In the genomic region with DNA sequence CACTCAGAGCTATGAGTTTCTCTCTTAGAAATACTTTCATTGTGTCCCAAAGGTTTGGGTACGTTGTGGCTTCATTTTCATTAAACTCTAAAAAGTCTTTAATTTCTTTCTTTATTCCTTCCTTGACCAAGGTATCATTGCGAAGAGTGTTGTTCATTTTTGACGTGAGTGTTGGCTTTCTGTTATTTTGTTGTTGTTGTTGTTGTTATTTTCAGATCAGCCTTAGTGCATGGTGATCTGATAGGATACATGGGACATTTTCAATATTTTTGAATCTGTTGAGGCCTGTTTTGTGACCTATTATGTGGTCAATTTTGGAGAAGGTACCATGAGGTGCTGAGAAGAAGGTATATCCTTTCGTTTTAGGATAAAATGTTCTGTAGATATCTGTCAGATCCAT, we compare ENCODE assay signal across 14 mouse cellular contexts. TPM values are rescaled to one million over a fixed set of nuclear protein-coding genes. Genes with fewer than 3 reads are reported as not detected.
"Had no signal": no experiment of that assay in that cellular context is flagged by ENCODE, and none has a peak within 500 bp of the region (broad histone marks: within the 10 kb centered on the region; RNA-seq: fewer than 3 reads in every experiment).

No protein-coding gene starts in this region.

RNA-seq across cellular contexts. Expression of a gene that starts 10.7 kb away (rescaled TPM):
- polyA plus RNA-seq: liver, embryonic 14.5 days; liver, embryonic 16.5 days; lung, embryonic 14.5 days; lung, embryonic 16.5 days; midbrain, embryonic 10.5 days; midbrain, embryonic 13.5 days; midbrain, embryonic 16.5 days; myocyte; neural tube, embryonic 12.5 days; neural tube, embryonic 14.5 days; small intestine, adult 2 months; stomach, embryonic 14.5 days; stomach, embryonic 16.5 days; urinary bladder, adult 2 months had no signal

RNA-seq across cellular contexts. Expression of a gene that starts 14.9 kb away (rescaled TPM):
- polyA plus RNA-seq: liver, embryonic 14.5 days; liver, embryonic 16.5 days; lung, embryonic 14.5 days; lung, embryonic 16.5 days; midbrain, embryonic 10.5 days; midbrain, embryonic 13.5 days; midbrain, embryonic 16.5 days; myocyte; neural tube, embryonic 12.5 days; neural tube, embryonic 14.5 days; small intestine, adult 2 months; stomach, embryonic 14.5 days; stomach, embryonic 16.5 days; urinary bladder, adult 2 months had no signal

RNA-seq across cellular contexts. Expression of a gene that starts 39.7 kb away (rescaled TPM):
- polyA plus RNA-seq: liver, embryonic 14.5 days; liver, embryonic 16.5 days; lung, embryonic 14.5 days; lung, embryonic 16.5 days; midbrain, embryonic 10.5 days; midbrain, embryonic 13.5 days; midbrain, embryonic 16.5 days; myocyte; neural tube, embryonic 12.5 days; neural tube, embryonic 14.5 days; small intestine, adult 2 months; stomach, embryonic 14.5 days; stomach, embryonic 16.5 days; urinary bladder, adult 2 months had no signal

RNA-seq across cellular contexts. Expression of a gene that starts 49.9 kb away (rescaled TPM):
- polyA plus RNA-seq: liver, embryonic 14.5 days; liver, embryonic 16.5 days; lung, embryonic 14.5 days; lung, embryonic 16.5 days; midbrain, embryonic 10.5 days; midbrain, embryonic 13.5 days; midbrain, embryonic 16.5 days; myocyte; neural tube, embryonic 12.5 days; neural tube, embryonic 14.5 days; small intestine, adult 2 months; stomach, embryonic 14.5 days; stomach, embryonic 16.5 days; urinary bladder, adult 2 months had no signal
